Mouse (Mus musculus) neural tube, embryonic 11.5 days (tissue): ENCODE results near the gene Atp13a1. TPM values are rescaled to one million over a fixed set of nuclear protein-coding genes. Genes with fewer than 3 reads are reported as not detected.

Source experiments
- ATAC-seq: fragments of 200-750 bp; cut with Nextera tagmentation; 2 replicates; pipeline ENCODE4 v1.8.0; 2017; ENCODE audit warnings: moderate number of reproducible peaks, mild to moderate bottlenecking, moderate TSS enrichment, moderate library complexity; ENCODE audit not compliant: insufficient read depth, low FRiP score, low TSS enrichment
- DNase-seq: peaks from one replicate; pipeline ENCODE4 v3.0.0-alpha.2; 2015; ENCODE audit warnings: low spot score
- H3K27ac ChIP-seq: fragments of 300-500 bp; sonication (generic); 2 replicates; pipeline ENCODE4 v1.5.1; 2014; ENCODE audit warnings: low read depth, mild to moderate bottlenecking, low read length
- H3K27me3 ChIP-seq: fragments of 300-500 bp; sonication (generic); 2 replicates; pipeline ENCODE4 v1.6.1; 2014; ENCODE audit warnings: mild to moderate bottlenecking, low read length, mixed read lengths; ENCODE audit not compliant: control insufficient read depth, insufficient read depth
- H3K36me3 ChIP-seq: fragments of 300-500 bp; sonication (generic); 2 replicates; pipeline ENCODE4 v1.6.1; 2014; ENCODE audit warnings: mild to moderate bottlenecking, low read length, moderate library complexity, mixed read lengths; ENCODE audit not compliant: control insufficient read depth, insufficient read depth
- H3K4me1 ChIP-seq: fragments of 300-500 bp; sonication (generic); 2 replicates; pipeline ENCODE4 v1.6.1; 2014; ENCODE audit warnings: low read length, mixed read lengths; ENCODE audit not compliant: control insufficient read depth, insufficient read depth
- H3K4me2 ChIP-seq: fragments of 300-500 bp; sonication (generic); 2 replicates; pipeline ENCODE4 v1.6.1; 2014; ENCODE audit warnings: low read depth, mild to moderate bottlenecking, moderate library complexity
- H3K4me3 ChIP-seq: fragments of 300-500 bp; sonication (generic); 2 replicates; pipeline ENCODE4 v1.5.1; 2014; ENCODE audit warnings: low read depth, low read length
- H3K9ac ChIP-seq: fragments of 300-500 bp; sonication (generic); 2 replicates; pipeline ENCODE4 v1.6.1; 2014; ENCODE audit warnings: mild to moderate bottlenecking, low read length
- H3K9me3 ChIP-seq: fragments of 300-500 bp; sonication (generic); 2 replicates; pipeline ENCODE4 v1.6.1; 2016; ENCODE audit warnings: low read length; ENCODE audit not compliant: control insufficient read depth
- WGBS: fragments of 180-500 bp; shearing (Covaris S2); extraction: QIAGEN DNeasy Blood & Tissue Kit; methylation state at CpG from one replicate; pipeline ENCODE4 v1.1.7; 2014; 5-methylcytosine and 5-hydroxymethylcytosine counted together
- polyA plus RNA-seq: library from polyadenylated mRNA; unstranded; fragments of >200 nt; fragmentation: Nextera tagmentation; extraction: Ambion mirVana; gene quantifications from 2 replicates; pipeline ENCODE4 v1.2.1, GENCODE M21; 2014

Atp13a1 gene
- polyA plus RNA-seq, 1 experiment from 2014 or later = 50.1 TPM

DNA sequence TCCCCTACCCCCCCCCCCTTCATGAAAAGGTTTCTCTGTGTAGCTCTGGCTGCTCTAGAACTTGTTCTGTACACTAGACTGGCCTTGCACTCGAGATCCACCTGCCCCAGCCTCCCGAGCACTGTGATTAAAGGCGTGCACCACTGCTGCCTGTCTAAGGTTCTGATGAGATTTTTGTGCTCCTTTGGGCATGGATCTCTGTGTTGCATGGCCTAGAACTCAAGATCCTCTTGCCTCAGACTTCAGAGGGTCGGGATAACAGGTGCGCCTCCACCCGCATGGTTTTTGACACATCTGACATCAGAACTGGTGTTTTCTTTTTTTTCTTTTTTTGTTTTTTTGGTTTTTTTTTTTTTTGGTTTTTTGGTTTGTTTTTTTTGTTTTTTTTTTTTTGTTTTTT, 13.6 kb downstream of the Atp13a1 start:
- no peak overlapping the region for H3K9ac ChIP-seq
- H3K4me2 ChIP-seq = no peak overlapping the region
- DNase-seq (no peak), ATAC-seq (no peak)
- H3K27ac ChIP-seq = no peak overlapping the region
- peaks cover 4% of the 10 kb centered on the region; the same call in 1 of the 2 replicates for H3K4me1 ChIP-seq
- no peaks in the 10 kb centered on the region for H3K27me3 ChIP-seq
- WGBS = 93% methylated on average over 6 of the region's 6 CpGs
- peaks cover 53% of the 10 kb centered on the region for H3K36me3 ChIP-seq
- no peak overlapping the region for H3K4me3 ChIP-seq
- H3K9me3 ChIP-seq = no peaks in the 10 kb centered on the region

DNA sequence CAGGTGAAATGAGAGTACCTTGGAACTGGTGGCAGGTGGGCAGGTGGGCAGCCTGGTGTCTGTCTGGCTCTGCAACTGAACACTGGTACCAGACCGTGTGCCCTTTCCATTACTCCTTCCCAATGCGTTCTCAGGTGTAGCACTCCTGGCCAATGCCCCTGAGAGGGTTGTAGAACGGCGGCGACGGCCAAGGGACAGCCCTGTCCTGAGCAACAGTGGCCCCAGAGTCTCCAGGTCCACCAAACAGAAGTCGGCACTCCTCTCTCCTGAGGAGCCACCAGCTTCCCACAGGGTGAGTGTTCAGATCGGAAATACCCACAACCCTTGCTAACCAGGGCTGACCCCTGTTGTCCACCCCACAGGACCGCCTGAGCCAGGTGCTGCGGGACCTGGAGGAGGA, 14.1 kb downstream of the Atp13a1 start:
- Histone ChIP-seq H3K27ac (no peak overlapping the region), H3K4me2 (no peak overlapping the region), H3K4me3 (no peak overlapping the region), H3K9ac (no peak overlapping the region), H3K4me1 (peaks cover 4% of the 10 kb centered on the region; the same call in 1 of the 2 replicates), H3K36me3 (peaks cover 51% of the 10 kb centered on the region), H3K9me3 (no peaks in the 10 kb centered on the region), H3K27me3 (no peaks in the 10 kb centered on the region)
- no peak for DNase-seq
- no peak for ATAC-seq
- 95% methylated on average over 10 of the region's 10 CpGs for WGBS

DNA sequence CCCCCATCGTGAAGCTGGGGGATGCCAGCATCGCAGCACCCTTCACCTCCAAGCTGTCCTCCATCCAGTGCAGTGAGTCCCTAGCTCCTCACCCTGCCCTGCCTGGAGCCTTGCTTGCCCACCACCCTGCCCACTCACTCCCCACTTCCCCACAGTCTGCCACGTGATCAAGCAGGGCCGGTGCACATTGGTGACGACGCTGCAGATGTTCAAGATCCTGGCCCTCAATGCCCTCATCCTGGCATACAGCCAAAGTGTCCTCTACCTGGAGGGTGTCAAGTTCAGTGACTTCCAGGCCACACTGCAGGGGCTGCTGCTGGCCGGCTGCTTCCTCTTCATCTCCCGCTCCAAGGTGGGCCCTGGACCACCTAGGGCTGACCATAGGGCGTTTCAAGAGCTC, 14.5 kb downstream of the Atp13a1 start:
- DNase-seq (no peak), ATAC-seq (no peak)
- H3K4me2 ChIP-seq = no peak overlapping the region
- no peak overlapping the region for H3K27ac ChIP-seq
- H3K27me3 ChIP-seq = no peaks in the 10 kb centered on the region
- no peak overlapping the region for H3K9ac ChIP-seq
- 97% methylated on average over 9 of the region's 9 CpGs for WGBS
- H3K4me3 ChIP-seq = no peak overlapping the region
- H3K4me1 ChIP-seq = peaks cover 4% of the 10 kb centered on the region; the same call in 1 of the 2 replicates
- H3K36me3 ChIP-seq = peaks cover 48% of the 10 kb centered on the region
- no peaks in the 10 kb centered on the region for H3K9me3 ChIP-seq

DNA sequence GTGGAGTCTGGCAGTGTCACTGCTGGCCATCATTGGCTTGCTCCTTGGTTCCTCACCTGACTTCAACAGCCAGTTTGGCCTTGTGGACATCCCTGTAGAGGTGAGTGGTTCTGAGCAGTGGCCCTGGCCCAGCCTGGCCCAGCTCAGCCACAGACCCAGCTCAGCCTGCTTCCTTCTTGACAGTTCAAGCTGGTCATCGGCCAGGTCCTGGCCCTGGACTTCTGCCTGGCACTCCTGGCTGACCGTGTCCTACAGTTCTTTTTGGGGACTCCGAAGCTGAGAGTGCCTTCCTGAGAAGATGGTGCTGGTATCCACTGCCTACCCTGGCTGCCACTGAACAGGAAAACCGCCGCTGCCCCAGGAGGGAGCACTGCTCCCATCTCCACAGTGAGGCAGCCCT, 16.3 kb downstream of the Atp13a1 start:
- no peak for DNase-seq

DNA sequence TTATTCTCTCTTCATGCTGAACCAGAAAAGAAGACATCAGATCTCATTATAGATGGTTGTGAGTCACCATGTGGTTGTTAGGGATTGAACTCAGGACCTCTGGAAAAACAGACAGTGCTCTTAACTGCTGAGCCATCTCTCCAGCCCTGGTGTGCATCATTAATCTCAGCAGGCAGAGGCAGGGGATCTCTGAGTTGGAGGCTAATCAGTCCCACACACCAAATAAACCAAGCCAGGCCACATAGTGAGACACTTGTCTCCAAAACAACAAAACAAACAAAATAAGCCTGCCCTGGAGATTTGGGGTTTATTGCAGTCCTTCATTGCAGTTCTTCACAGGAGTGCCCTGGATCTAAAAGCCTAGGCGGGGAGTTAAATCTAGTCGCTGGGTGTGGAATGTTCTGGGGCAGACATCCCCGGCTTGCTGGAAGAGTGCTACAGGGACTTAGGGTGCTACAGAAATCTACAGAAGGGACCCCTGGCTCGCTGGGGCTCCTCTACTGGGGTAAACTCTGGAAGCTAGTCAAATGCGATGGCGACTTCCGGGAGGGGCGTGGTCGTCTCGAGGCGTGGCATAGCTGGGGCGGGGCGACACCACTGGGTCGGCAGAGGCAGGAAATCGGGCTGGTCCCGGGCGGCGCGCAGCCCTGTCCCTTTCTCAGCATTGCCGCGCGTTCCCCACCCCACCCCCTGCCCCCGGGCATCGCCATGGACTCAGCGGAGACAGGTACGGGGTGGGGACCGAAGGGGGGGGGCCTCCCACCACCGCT, 17.3 kb downstream of the Atp13a1 start, which contains the start of gene Gmip:
Gene Gmip (plus strand): TSS at position 586 of the 770 bp plus-strand sequence.
- H3K27me3 ChIP-seq = no peaks in the 10 kb centered on the region
- H3K36me3 ChIP-seq = peaks cover 29% of the 10 kb centered on the region
- DNase-seq = peak; percentile 79
- peaks cover 4% of the 10 kb centered on the region; the same call in 1 of the 2 replicates for H3K4me1 ChIP-seq
- H3K4me3 ChIP-seq = peak within 1 kb of the TSS; percentile 52
- 6% methylated on average over 25 of the region's 28 CpGs for WGBS
- H3K4me2 ChIP-seq = peak within 1 kb of the TSS; percentile 65
- H3K9me3 ChIP-seq = no peaks in the 10 kb centered on the region
- H3K9ac ChIP-seq = peak within 1 kb of the TSS; percentile 42
- ATAC-seq = peak; percentile 76
- H3K27ac ChIP-seq = no peak within 1 kb of the TSS

More for the DNA sequence above, 16.3 kb downstream of the Atp13a1 start:
- Histone ChIP-seq H3K9ac (no peak overlapping the region), H3K4me2 (no peak overlapping the region), H3K4me1 (peaks cover 4% of the 10 kb centered on the region; the same call in 1 of the 2 replicates), H3K4me3 (no peak overlapping the region), H3K36me3 (peaks cover 35% of the 10 kb centered on the region), H3K9me3 (no peaks in the 10 kb centered on the region), H3K27me3 (no peaks in the 10 kb centered on the region), H3K27ac (no peak overlapping the region)
- ATAC-seq = no peak
- 95% methylated on average over 5 of the region's 5 CpGs for WGBS

DNA sequence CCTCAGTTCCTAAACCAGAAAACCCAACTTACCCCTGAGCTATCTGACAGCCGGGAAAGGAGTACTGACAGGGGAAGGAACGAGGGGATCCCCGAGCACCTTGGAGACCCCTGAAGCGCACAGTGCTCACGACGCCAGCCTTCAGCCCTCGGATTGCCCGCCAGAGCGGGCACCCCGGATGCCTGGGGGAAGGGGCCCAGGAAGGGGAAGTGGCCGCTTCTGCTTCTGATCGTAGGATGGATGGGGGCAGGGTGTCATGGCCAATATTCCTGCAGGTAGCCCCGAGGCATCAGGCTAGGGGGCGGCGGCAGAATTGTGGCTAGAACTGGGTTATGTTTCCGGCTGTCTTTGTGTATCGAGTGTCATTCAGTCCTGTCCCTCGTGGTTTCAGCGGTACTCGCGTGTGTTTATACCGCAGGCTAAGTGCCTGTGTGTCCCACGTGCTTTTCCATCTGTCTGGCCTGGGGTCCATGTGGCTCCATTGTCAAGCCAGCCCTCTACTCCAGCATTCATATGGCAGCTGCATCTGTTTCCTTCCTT, 18.0 kb downstream of the Atp13a1 start:
- WGBS = 4% methylated on average over 23 of the region's 23 CpGs
- Histone ChIP-seq H3K9ac (peak overlapping the region; percentile 42), H3K4me1 (peaks cover 4% of the 10 kb centered on the region; the same call in 1 of the 2 replicates), H3K36me3 (peaks cover 27% of the 10 kb centered on the region), H3K9me3 (no peaks in the 10 kb centered on the region), H3K27ac (no peak overlapping the region), H3K4me2 (peak overlapping the region; percentile 65), H3K4me3 (peak overlapping the region; percentile 52), H3K27me3 (no peaks in the 10 kb centered on the region)
- DNase-seq = peak; percentile 38
- peak; percentile 74 for ATAC-seq

- DNase-seq (no peak), ATAC-seq (no peak)
- peak overlapping the region; percentile 16; the same call in 1 of the 2 replicates for H3K4me2 ChIP-seq
- 74% methylated on average over 3 of the region's 3 CpGs for WGBS
- H3K9me3 ChIP-seq = no peaks in the 10 kb centered on the region
- no peak overlapping the region for H3K27ac ChIP-seq
- peaks cover 29% of the 10 kb centered on the region for H3K36me3 ChIP-seq
- H3K4me3 ChIP-seq = no peak overlapping the region
- no peaks in the 10 kb centered on the region for H3K27me3 ChIP-seq
- peaks cover 4% of the 10 kb centered on the region; the same call in 1 of the 2 replicates for H3K4me1 ChIP-seq
- no peak overlapping the region for H3K9ac ChIP-seq
These were observed 18.9 kb downstream of the Atp13a1 start for GRCm38 (mm10) chr8:69809820-69810219.

DNA sequence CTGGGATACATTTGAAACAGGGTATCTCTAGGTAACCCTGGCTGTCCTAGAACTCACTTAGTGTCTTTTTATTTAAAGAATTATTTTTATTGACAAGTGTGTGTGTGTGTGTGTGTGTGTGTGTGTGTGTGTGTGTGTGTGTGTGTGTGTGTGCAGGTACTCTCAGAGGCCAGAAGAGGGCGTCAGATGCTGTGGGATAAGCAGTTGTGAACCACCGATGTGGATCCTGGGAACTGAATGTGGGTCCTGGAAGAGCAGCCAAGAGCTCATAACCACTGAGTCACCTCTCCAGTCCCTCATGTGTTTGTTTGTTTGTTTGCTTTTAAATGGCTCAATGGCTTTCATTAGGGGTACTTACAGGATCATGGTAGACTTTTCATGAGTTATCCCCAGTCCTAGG, 23.9 kb downstream of the Atp13a1 start:
- no peak for DNase-seq
- WGBS = 93% methylated on average over 2 of the region's 2 CpGs
- H3K4me1 ChIP-seq = no peaks in the 10 kb centered on the region
- no peak overlapping the region for H3K4me2 ChIP-seq
- no peak overlapping the region for H3K27ac ChIP-seq
- peaks cover 13% of the 10 kb centered on the region for H3K36me3 ChIP-seq
- no peak overlapping the region for H3K9ac ChIP-seq
- H3K9me3 ChIP-seq = no peaks in the 10 kb centered on the region
- no peak for ATAC-seq
- no peak overlapping the region for H3K4me3 ChIP-seq
- H3K27me3 ChIP-seq = no peaks in the 10 kb centered on the region

DNA sequence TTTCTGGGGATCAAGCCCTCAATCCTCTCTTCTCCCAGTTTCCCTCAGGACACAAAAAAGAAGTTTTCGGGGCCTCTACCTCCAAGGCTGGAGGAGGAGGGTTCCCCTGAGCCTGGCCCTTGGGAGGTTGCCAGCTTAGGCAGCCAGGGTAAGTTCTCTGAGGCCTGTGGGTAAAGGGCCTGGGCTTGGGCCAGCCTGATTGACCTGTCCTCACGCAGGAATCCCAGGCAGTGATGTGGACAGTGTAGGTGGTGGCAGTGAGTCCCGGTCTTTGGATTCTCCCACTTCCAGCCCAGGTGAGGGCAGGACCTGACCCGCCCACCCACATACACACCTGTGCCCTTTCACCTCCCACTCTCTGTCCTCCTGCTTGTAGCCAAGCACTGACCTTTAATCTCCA, 24.4 kb downstream of the Atp13a1 start:
- Histone ChIP-seq H3K27me3 (no peaks in the 10 kb centered on the region), H3K36me3 (peaks cover 13% of the 10 kb centered on the region), H3K9ac (no peak overlapping the region), H3K9me3 (no peaks in the 10 kb centered on the region), H3K4me3 (no peak overlapping the region), H3K27ac (no peak overlapping the region), H3K4me1 (no peaks in the 10 kb centered on the region), H3K4me2 (no peak overlapping the region)
- DNase-seq (no peak), ATAC-seq (no peak)
- 95% methylated on average over 4 of the region's 4 CpGs for WGBS
